Mouse (Mus musculus) ovary, postnatal 14 days (tissue): ENCODE data around the gene Fbxw10.
A peak's percentile ranks its signal among the peaks of the same experiment; 100 is the strongest.

Source experiments
- DNase-seq: peaks from one replicate; pipeline ENCODE4 v3.0.0; 2022; ENCODE audit warnings: low spot score

Gene Fbxw10

DNA sequence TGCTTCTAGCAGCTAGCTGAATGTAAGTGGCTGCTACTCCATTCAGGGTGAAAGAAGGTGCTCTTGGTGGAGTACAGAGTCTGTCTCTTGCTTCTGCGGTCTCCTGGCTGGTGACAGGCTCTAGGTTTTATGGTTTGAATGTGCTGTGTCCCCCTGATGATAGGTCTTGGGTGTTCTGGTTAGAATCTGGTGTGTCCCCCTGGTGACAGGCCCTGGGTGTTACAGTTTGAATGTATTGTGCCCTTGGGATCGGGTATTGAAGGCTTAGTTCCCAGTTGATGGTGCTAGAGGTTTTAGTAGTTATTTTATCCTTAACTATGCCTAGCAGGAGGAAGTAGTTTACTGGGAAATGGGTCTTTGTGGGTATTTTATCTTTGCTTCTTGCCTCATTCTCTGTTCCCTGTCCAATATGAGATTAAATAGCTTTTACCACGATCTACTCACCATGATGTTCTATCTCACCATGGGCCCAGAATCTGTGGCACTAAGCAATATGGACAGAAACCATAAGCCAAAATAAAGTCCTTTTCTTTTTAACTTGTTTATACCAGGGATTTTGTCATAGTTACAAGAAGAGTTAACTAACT is 62.9 kb downstream of the Fbxw10 start:
- no peak for DNase-seq

DNA sequence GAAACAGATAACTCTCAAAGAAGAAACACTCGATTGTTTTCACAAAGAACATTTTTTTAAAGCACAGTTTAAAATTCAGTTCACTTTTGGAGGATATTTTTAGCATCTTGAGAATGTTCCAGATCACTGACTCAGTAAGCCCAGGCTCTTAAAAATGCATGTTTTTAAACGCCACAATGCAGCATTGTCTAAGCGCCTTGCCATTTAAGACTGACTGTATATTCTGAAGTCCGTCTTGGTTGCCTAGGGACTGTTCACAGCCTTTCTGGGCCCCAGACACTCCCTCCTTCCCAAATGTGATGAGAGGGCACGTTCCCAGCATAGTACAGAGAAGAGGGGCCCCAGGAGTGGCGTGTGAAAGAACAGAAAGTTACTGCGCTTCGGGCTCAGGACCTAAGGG is 64.5 kb downstream of the Fbxw10 start:
- DNase-seq = no peak

DNA sequence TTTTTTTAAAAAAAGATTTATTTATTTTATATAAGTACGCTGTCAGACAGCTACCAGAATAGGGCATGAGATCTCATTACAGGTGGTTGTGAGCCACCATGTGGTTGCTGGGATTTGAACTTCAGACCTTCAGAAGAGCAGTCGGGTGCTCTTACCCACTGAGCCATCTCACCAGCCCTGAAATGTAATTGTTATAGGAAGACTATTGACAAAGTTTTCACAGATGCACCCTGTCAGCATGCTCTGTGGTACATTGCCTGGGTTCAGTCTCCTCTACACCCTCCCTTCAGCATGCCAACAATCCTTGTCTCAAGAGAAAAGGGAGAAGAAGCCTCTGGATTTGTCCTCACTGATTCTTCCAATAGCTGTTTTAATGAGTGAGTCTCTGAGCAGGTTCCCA is 66.3 kb downstream of the Fbxw10 start:
- no peak for DNase-seq

DNA sequence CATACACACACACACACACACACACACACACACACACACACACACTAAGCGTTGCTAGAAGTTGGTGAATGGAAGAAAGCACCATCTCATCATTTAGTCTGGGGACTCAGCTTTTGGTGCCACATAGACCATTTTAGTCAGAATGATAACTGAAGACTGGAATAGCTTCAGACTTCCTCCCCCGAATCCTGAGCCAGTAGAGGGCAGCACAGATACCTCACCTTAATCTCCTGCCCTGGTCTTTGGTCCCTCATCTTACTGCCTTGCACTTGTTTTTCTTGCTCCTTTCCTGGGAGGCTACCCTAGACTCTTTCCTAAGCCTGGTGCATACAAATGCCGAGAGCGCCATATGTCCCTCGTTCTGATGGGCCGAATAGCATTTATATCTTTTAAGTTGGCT is 67.7 kb downstream of the Fbxw10 start:
- DNase-seq = no peak

DNA sequence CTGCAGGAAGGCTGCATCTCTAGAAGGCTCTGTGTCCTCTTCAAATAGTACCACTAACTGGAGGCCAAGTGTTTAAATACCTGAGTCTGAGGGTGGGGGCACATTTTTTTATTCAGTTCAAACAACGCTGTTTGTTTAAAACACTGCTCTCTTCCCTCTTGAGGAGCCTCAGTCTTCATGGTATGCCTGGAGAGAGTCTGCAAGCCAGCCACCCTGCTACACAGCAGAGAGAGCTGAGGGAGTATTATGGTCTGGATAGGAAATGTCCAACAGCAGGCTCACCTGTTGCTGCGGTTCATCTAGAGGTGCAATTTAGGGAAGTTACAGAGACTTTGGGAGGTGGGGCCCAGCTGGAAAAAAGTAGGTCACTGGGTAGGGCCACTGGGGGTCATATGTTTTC is 68.6 kb downstream of the Fbxw10 start:
- no peak for DNase-seq

DNA sequence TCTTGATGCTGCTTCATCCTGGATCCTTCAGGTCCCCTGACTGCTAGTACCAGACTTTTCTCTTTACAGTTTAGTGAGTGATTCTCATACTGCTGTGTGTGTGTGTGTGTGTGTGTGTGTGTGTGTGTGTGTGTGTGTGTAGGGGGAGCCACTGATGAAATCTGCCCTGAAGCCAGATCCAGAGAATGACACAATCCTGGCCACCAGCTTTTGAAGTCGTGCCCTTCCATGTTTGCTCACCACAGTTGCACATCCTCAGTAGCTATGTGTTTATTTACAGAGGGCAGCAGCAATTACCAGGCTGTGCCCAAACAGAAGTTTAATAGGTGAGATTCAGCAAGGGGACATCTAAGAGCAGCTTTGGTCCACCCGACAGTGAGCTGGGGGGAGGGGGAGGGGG is 69.9 kb downstream of the Fbxw10 start:
- no peak for DNase-seq

DNA sequence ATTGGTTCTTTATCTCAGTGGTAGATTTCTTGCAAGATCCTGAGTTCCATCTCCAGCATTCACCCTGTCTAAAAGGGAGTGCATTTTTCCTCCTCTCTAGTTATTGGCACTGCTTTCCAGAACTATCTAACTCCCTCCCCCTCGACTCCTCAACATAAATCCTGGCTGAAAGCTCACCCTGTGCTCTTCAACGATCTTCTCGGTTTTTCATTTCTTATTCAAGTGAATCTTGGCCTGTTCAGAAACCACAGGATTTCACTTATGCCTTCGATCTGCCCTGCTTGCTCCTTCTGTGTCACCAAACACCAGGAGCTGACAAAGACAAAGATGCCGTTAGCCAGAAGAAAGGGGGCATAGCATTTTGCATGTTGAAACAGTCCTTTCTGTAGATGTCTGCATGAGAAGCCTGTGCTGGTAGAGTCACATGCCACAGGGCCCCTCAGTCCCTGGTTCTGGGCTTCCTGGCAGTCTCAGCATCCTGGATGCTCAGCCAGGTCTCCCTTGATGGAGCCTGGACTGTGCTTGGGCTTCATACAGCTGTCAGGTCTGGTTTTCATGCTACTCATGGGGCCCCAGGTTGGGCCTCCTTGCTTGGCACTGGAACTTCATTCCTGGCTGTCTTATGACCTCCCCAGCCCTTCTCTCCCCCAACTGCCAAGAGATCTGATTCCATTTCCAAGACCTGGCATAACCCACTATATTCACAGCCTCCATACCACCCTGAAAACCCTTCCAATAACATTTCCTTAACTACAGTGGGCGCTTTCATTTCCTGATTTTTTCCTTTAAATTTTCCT is 73.3 kb downstream of the Fbxw10 start:
- DNase-seq = no peak

DNA sequence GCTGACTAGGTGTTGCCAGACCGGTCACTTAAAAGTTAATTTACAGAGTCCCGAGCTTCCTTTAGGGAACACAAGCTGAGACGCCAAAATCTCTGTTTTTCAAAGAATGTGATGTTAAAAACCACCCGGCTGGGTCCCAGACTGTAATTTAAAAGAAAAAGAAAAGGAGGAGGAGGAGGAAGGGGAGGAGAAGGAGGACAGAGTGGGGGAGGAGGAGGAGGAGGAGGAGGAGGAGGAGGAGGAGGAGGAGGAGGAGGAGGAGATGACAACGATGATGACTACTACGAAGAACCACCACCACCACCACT is 73.8 kb downstream of the Fbxw10 start:
- no peak for DNase-seq

DNA sequence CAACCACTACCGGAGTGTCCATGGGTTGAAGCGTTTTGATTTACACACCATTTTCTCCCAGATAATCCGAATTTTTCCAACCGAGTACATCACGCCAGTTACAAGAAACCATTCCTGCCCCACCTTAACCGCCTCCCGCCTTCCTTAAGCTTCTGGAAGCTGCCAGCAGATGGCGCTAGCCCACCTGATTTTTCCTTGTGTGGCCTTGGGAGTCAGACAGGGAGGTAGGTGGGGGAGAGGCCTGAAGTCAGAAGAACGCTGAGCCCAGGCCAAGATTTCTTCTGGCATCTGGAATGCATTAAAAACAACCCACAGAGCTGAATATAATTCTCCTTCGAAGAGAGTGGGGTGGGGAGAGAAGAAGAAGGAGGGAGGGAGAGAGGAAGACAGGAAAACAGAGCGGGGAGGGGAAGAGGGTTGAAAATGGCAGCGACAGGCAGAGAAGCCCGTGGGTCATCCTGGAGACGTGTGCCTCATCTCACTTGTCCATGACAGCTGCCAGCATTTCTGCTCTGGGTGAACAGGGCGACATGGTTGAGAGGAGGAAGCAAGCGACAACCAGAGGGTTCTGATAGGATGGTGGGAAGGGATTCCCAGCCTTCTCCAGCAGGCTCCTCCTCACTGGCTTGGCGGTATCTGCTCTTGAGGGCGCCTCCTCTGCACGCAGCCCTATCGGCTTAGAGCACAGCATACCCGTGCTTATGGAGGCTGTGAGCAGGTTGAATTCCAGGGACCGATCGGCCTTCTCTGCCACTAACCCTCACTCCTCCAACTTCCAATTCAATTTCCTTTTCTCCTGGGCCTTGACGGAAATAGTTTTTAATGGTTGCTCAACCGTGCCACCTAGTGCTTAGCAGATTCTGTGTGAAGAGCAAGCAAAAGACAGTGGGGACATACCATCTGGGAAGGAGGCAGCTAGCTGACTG is 74.4 kb downstream of the Fbxw10 start:
- DNase-seq = peak; percentile 96

DNA sequence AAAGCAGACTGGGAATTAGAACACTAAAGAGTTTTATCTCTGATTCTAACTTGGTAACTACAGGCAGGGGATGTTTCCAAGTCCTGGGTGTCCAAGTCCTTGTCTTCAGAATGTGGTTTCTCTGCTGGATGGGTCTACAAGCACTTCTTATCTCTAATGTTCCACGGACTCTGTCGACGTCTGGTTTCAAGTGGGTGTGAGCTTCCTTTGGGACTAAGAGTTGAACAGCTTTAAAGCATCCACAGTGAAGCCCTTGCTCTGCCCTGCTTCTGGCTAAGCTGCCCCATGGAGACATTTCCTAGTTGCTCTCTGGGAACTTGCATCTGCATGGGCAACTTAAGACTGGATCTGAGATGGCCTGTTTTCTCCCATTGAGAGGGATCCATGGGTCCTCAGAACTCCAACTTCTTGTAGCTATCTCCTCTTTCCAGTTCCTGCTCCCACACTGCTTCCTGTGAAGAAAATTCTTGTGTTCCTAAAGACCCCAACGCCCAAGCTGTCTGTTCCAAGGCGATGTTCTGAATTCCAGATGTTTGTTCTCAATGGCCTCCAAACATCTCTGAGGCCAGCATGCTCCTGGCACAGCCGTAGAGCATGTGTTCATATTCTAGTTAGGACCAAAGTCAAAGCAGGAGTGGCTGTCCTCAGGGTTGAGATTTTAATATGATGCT is 77.4 kb downstream of the Fbxw10 start:
- DNase-seq = no peak
